Comparison of ENCODE assay signal across 7 mouse cellular contexts in the genomic region with DNA sequence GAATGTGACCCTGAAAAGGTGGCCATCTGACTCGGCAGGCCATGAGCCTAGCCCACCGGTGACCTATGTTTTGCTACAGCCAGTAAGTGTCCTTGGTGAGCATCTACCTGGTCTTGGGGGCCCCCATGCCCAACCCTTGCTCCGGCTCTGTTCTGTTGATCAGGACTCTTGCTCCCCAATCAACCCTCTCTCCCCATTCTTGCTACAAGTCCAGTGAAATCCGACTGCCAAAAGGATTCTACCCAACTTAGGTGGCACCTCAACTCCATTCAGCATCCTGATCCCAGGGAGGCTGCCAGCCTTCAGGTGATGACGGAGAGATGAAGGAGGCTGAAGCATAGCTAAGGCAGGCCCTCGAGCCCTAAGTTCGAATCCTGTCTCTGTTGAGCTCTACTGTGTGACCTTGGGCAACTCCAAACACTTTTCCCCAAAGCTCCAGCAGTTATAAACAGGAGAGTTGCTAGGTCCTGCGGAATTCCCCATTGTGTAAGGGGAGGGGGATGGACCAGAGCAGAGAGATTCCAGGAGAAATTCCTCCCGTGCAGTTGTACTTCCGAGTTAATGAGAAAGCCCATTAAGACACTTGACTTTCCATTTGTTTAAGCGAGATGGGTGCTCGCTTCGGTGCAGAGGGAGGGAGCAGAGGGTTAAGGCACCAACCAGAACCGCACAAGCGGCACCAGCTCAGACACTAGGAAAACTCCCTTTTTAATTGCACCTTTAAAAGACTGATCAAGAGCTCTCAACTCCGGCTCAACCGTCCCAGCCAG. TPM values are rescaled to one million over a fixed set of nuclear protein-coding genes. Genes with fewer than 3 reads are reported as not detected.
A peak's percentile ranks its signal among the peaks of the same experiment; 100 is the strongest.
DNase-seq lines count a peak whose midpoint lies in the region; ATAC-seq and TF ChIP-seq lines count a peak whose summit lies in the region.

No protein-coding gene starts in this region.

- H3K79me2 ChIP-seq in myocyte (ENCODE audit: control insufficient read depth, insufficient read depth) = peaks cover 80% of the 10 kb centered on the region

- no peaks in the 10 kb centered on the region for H3K36me3 ChIP-seq in hindbrain, embryonic 12.5 days
- no peaks in the 10 kb centered on the region for H3K36me3 ChIP-seq in myocyte (ENCODE audit: control insufficient read depth, insufficient read depth)

- 45% methylated on average over 17 of the region's 17 CpGs for WGBS in hindbrain, embryonic 12.5 days

- H3K4me2 ChIP-seq in hindbrain, embryonic 12.5 days (replicated peaks) = peak overlapping the region; percentile 90; the same call in 1 of the 2 replicates
- H3K4me2 ChIP-seq in myocyte (ENCODE audit: low read depth) = peak overlapping the region; percentile 97

- DNase-seq in layer of hippocampus, adult 2 months (ENCODE audit: low spot score in 2 of 2) = no peak
- no peak for DNase-seq in layer of hippocampus, adult 11-12 months (ENCODE audit: low spot score)
- peak; percentile 39 to 59 for DNase-seq in cerebellum, postnatal 25 days
- DNase-seq in embryo, embryonic 10.5 days (ENCODE audit: low spot score) = no peak

- peaks cover 94% of the 10 kb centered on the region for H3K27me3 ChIP-seq in hindbrain, embryonic 12.5 days
- H3K27me3 ChIP-seq in myocyte (ENCODE audit: control insufficient read depth, insufficient read depth, insufficient read length) = no peaks in the 10 kb centered on the region

- peak overlapping the region; percentile 61 for H3K27ac ChIP-seq in layer of hippocampus, adult 2 months
- no peak overlapping the region for H3K27ac ChIP-seq in hindbrain, embryonic 12.5 days

- peak overlapping the region; percentile 10 for H3ac ChIP-seq in myocyte (ENCODE audit: control insufficient read depth, insufficient read length)

- H3K4me3 ChIP-seq in layer of hippocampus, adult 2 months = no peak overlapping the region
- no peak overlapping the region for H3K4me3 ChIP-seq in hindbrain, embryonic 12.5 days
- peak overlapping the region; percentile 100 for H3K4me3 ChIP-seq in myocyte

- no peak for TF ChIP-seq CTCF in layer of hippocampus, adult 2 months (conservative IDR thresholded peaks at IDR 0.05)

- H3K9ac ChIP-seq in hindbrain, embryonic 12.5 days = no peak overlapping the region

- no peak for TF ChIP-seq POLR2A in myocyte (IDR thresholded peaks at IDR 0.05; ENCODE audit: insufficient read length, low read depth)

- peaks cover 37% of the 10 kb centered on the region for H3K4me1 ChIP-seq in hindbrain, embryonic 12.5 days

- no peaks in the 10 kb centered on the region for H3K9me3 ChIP-seq in hindbrain, embryonic 12.5 days (replicated peaks)

- no peak for ATAC-seq in hindbrain, embryonic 12.5 days (ENCODE audit: low FRiP score)
- no peak for ATAC-seq in CD4-positive, CD25-positive, alpha-beta regulatory T cell, adult 4 months

TF ChIP-seq in myocyte, 11 proteins besides CTCF, POLR2A, EP300 and RAD21:
- TF ChIP-seq CEBPB (IDR thresholded peaks at IDR 0.05; ENCODE audit: insufficient read depth, poor library complexity, severe bottlenecking) (no peak), MAX (IDR thresholded peaks at IDR 0.05; ENCODE audit: low read depth) (no peak), TCF12 (IDR thresholded peaks at IDR 0.05; ENCODE audit: insufficient read depth, poor library complexity, severe bottlenecking) (no peak), MYOG (IDR thresholded peaks at IDR 0.05; ENCODE audit: control insufficient read depth in 1 of 3, insufficient read depth in 1 of 3, insufficient read length in 2 of 3, low read depth in 2 of 3) (no peak), E2F4 (IDR thresholded peaks at IDR 0.05; ENCODE audit: insufficient read depth) (no peak), USF1 (IDR thresholded peaks at IDR 0.05; ENCODE audit: low read depth) (no peak), MYOD1 (IDR thresholded peaks at IDR 0.05; ENCODE audit: control insufficient read depth in 1 of 3, insufficient read length in 2 of 3, low read depth in 2 of 3) (no peak), TCF3 (IDR thresholded peaks at IDR 0.05; ENCODE audit: insufficient read length, low read depth) (no peak), REST (IDR thresholded peaks at IDR 0.05; ENCODE audit: insufficient read depth, insufficient read length) (no peak), SRF (IDR thresholded peaks at IDR 0.05; ENCODE audit: control insufficient read depth, insufficient read length, low read depth) (no peak), POLR2AphosphoS2 (IDR thresholded peaks at IDR 0.05; ENCODE audit: insufficient read length, low read depth) (no peak)

RNA-seq across cellular contexts. Expression of a gene that starts 3.3 kb away (rescaled TPM):
- total RNA-seq in layer of hippocampus, adult 2 months (2021) = 10 to 100 TPM; 10.7 to 11.2 TPM
- 3.4 and 4.3 TPM in 2 replicates for polyA plus RNA-seq in hindbrain, embryonic 12.5 days (2016; fragmentation: Nextera tagmentation; extraction: Ambion mirVana)
- 91.9 TPM for polyA plus RNA-seq in myocyte (2012; fragmentation: generic; extraction: Trizol)
- not detected for polyA plus RNA-seq in CD4-positive, CD25-positive, alpha-beta regulatory T cell, adult 4 months (2017; shearing (Covaris generic))

Comparison
In these comparisons a context has a peak if more than half of its experiments do, and no peak if none do; other contexts are left out.
1. DNase-seq: peak in cerebellum, postnatal 25 days (2 of 2); none in layer of hippocampus, adult 2 months (0 of 2), layer of hippocampus, adult 11-12 months (single experiment) and embryo, embryonic 10.5 days (single experiment).
2. RNA of a gene that starts 3.3 kb away (polyA plus RNA-seq): 91.9 TPM in myocyte (single experiment); 3.4 to 4.3 TPM in hindbrain, embryonic 12.5 days and not detected in CD4-positive, CD25-positive, alpha-beta regulatory T cell, adult 4 months; every median in the first group is over 10 times any median in the second.